Mouse (Mus musculus) limb, embryonic 11.5 days (tissue): ENCODE results near the gene Fxyd3. TPM values are rescaled to one million over a fixed set of nuclear protein-coding genes. Genes with fewer than 3 reads are reported as not detected.

Experiments
- ATAC-seq: fragments of 200-750 bp; cut with Nextera tagmentation; 2 replicates; pipeline ENCODE4 v1.8.0; 2017; ENCODE audit warnings: low read depth; ENCODE audit not compliant: insufficient number of reproducible peaks, low FRiP score, low TSS enrichment
- DNase-seq: peaks from one replicate; pipeline ENCODE4 v3.0.0-alpha.2; 2015; ENCODE audit warnings: low spot score
- H3K27ac ChIP-seq: fragments of 300-500 bp; sonication (generic); replicated peaks from 2 replicates; pipeline ENCODE4 v1.5.1; 2014; ENCODE audit warnings: low read depth, mild to moderate bottlenecking, low read length
- H3K27me3 ChIP-seq: fragments of 300-500 bp; sonication (generic); 2 replicates; pipeline ENCODE4 v1.6.1; 2014; ENCODE audit warnings: mild to moderate bottlenecking, low read length, mixed read lengths; ENCODE audit not compliant: control insufficient read depth, insufficient read depth
- H3K36me3 ChIP-seq: fragments of 300-500 bp; sonication (generic); 2 replicates; pipeline ENCODE4 v1.6.1; 2014; ENCODE audit warnings: mild to moderate bottlenecking, low read length, moderate library complexity, mixed read lengths; ENCODE audit not compliant: control insufficient read depth, insufficient read depth
- H3K4me1 ChIP-seq: fragments of 300-500 bp; sonication (generic); 2 replicates; pipeline ENCODE4 v1.6.1; 2014; ENCODE audit warnings: low read length, mixed read lengths; ENCODE audit not compliant: control insufficient read depth, insufficient read depth
- H3K4me2 ChIP-seq: fragments of 300-500 bp; sonication (generic); 2 replicates; pipeline ENCODE4 v1.6.1; 2014; ENCODE audit warnings: low read depth, mild to moderate bottlenecking, moderate library complexity; ENCODE audit not compliant: severe bottlenecking
- H3K4me3 ChIP-seq: fragments of 300-500 bp; sonication (generic); 2 replicates; pipeline ENCODE4 v1.5.1; 2014; ENCODE audit warnings: low read depth, low read length
- H3K9ac ChIP-seq: fragments of 300-500 bp; sonication (generic); 2 replicates; pipeline ENCODE4 v1.6.1; 2014; ENCODE audit warnings: mild to moderate bottlenecking, low read length
- H3K9me3 ChIP-seq: fragments of 300-500 bp; sonication (generic); 2 replicates; pipeline ENCODE4 v1.6.1; 2016; ENCODE audit warnings: low read length; ENCODE audit not compliant: control insufficient read depth
- WGBS: fragments of 180-500 bp; shearing (Covaris S2); extraction: QIAGEN DNeasy Blood & Tissue Kit; methylation state at CpG from one replicate; pipeline ENCODE4 v1.1.7; 2014; 5-methylcytosine and 5-hydroxymethylcytosine counted together
- polyA plus RNA-seq: library from polyadenylated mRNA; unstranded; fragments of >200 nt; fragmentation: Nextera tagmentation; extraction: Ambion mirVana; gene quantifications from 2 replicates; pipeline ENCODE4 v1.2.1, GENCODE M21; 2014

The Fxyd3 gene
- polyA plus RNA-seq, 1 experiment from 2014 or later: 17.5 TPM

- no peak overlapping the region for H3K9ac ChIP-seq
- H3K4me3 ChIP-seq: no peak overlapping the region
- no peak overlapping the region for H3K27ac ChIP-seq
- DNase-seq (no peak), ATAC-seq (no peak)
- no peaks in the 10 kb centered on the region for H3K9me3 ChIP-seq
- H3K36me3 ChIP-seq: no peaks in the 10 kb centered on the region
- H3K27me3 ChIP-seq: no peaks in the 10 kb centered on the region
- no peak overlapping the region for H3K4me2 ChIP-seq
- 54% methylated on average over 6 of the region's 7 CpGs for WGBS
- 0 out of 2 replicates have a peak, but pooled peaks cover 2% of the 10 kb centered on the region for H3K4me1 ChIP-seq
Measured at GRCm38 (mm10) chr7:31074061-31074712, 2.3 kb downstream of the Fxyd3 start.

GRCm38 (mm10) chr7:31073546-31073945 is 3.0 kb downstream of the Fxyd3 start:
- 0 out of 2 replicates have a peak, but pooled peaks cover 2% of the 10 kb centered on the region for H3K4me1 ChIP-seq
- no peak overlapping the region for H3K9ac ChIP-seq
- no peak for ATAC-seq
- no peaks in the 10 kb centered on the region for H3K27me3 ChIP-seq
- H3K9me3 ChIP-seq: no peaks in the 10 kb centered on the region
- H3K36me3 ChIP-seq: no peaks in the 10 kb centered on the region
- H3K27ac ChIP-seq: no peak overlapping the region
- DNase-seq: no peak
- H3K4me3 ChIP-seq: no peak overlapping the region
- no peak overlapping the region for H3K4me2 ChIP-seq

- H3K27ac ChIP-seq: no peak overlapping the region
- WGBS: 22% methylated on average over 9 of the region's 9 CpGs
- no peaks in the 10 kb centered on the region for H3K36me3 ChIP-seq
- no peak for DNase-seq
- H3K27me3 ChIP-seq: no peaks in the 10 kb centered on the region
- no peak overlapping the region for H3K4me2 ChIP-seq
- ATAC-seq: no peak
- no peak overlapping the region for H3K4me3 ChIP-seq
- no peak overlapping the region for H3K9ac ChIP-seq
- no peaks in the 10 kb centered on the region for H3K4me1 ChIP-seq
- H3K9me3 ChIP-seq: no peaks in the 10 kb centered on the region
Measured at GRCm38 (mm10) chr7:31072326-31072725, 4.2 kb downstream of the Fxyd3 start.

- Histone ChIP-seq H3K36me3 (no peaks in the 10 kb centered on the region), H3K4me3 (no peak overlapping the region), H3K4me2 (no peak overlapping the region), H3K27ac (no peak overlapping the region), H3K9me3 (no peaks in the 10 kb centered on the region), H3K4me1 (no peaks in the 10 kb centered on the region), H3K9ac (no peak overlapping the region), H3K27me3 (no peaks in the 10 kb centered on the region)
- no peak for DNase-seq
- no peak for ATAC-seq
- WGBS: 82% methylated on average over 6 of the region's 6 CpGs
Measured at GRCm38 (mm10) chr7:31070324-31070723, 6.2 kb downstream of the Fxyd3 start.

- H3K4me2 ChIP-seq: no peak overlapping the region
- 87% methylated on average over 14 of the region's 14 CpGs for WGBS
- no peaks in the 10 kb centered on the region for H3K4me1 ChIP-seq
- DNase-seq: no peak
- H3K27me3 ChIP-seq: no peaks in the 10 kb centered on the region
- H3K4me3 ChIP-seq: no peak overlapping the region
- H3K36me3 ChIP-seq: no peaks in the 10 kb centered on the region
- no peak overlapping the region for H3K9ac ChIP-seq
- no peak for ATAC-seq
- no peak overlapping the region for H3K27ac ChIP-seq
- H3K9me3 ChIP-seq: no peaks in the 10 kb centered on the region
Measured at GRCm38 (mm10) chr7:31069491-31069890, 7.0 kb downstream of the Fxyd3 start.

GRCm38 (mm10) chr7:31067836-31068235 is 8.7 kb downstream of the Fxyd3 start:
- Histone ChIP-seq H3K4me3 (no peak overlapping the region), H3K36me3 (no peaks in the 10 kb centered on the region), H3K27ac (no peak overlapping the region), H3K27me3 (no peaks in the 10 kb centered on the region), H3K9me3 (no peaks in the 10 kb centered on the region), H3K4me2 (no peak overlapping the region), H3K9ac (no peak overlapping the region), H3K4me1 (no peaks in the 10 kb centered on the region)
- DNase-seq (no peak), ATAC-seq (no peak)
- 43% methylated on average over 5 of the region's 5 CpGs for WGBS

- H3K9ac ChIP-seq: no peak overlapping the region
- H3K27ac ChIP-seq: no peak overlapping the region
- H3K36me3 ChIP-seq: no peaks in the 10 kb centered on the region
- WGBS: 85% methylated on average over 12 of the region's 12 CpGs
- no peaks in the 10 kb centered on the region; the same call in 1 of the 2 replicates for H3K4me1 ChIP-seq
- H3K4me2 ChIP-seq: no peak overlapping the region
- no peaks in the 10 kb centered on the region for H3K9me3 ChIP-seq
- DNase-seq (no peak), ATAC-seq (no peak)
- no peaks in the 10 kb centered on the region for H3K27me3 ChIP-seq
- H3K4me3 ChIP-seq: no peak overlapping the region
Measured at GRCm38 (mm10) chr7:31063074-31063560, 13.4 kb downstream of the Fxyd3 start.

- ATAC-seq (no peak), DNase-seq (no peak)
- WGBS: 86% methylated on average over 7 of the region's 7 CpGs
- H3K36me3 ChIP-seq: no peaks in the 10 kb centered on the region
- H3K27me3 ChIP-seq: no peaks in the 10 kb centered on the region
- no peaks in the 10 kb centered on the region for H3K9me3 ChIP-seq
- no peak overlapping the region for H3K27ac ChIP-seq
- no peak overlapping the region for H3K9ac ChIP-seq
- no peak overlapping the region for H3K4me3 ChIP-seq
- no peak overlapping the region for H3K4me2 ChIP-seq
- H3K4me1 ChIP-seq: no peaks in the 10 kb centered on the region; the same call in 1 of the 2 replicates
Measured at GRCm38 (mm10) chr7:31060621-31061010, 15.9 kb downstream of the Fxyd3 start.
